Mouse (Mus musculus): ENCODE measurements around the gene Me3. TPM values are rescaled to one million over a fixed set of nuclear protein-coding genes. Genes with fewer than 3 reads are reported as not detected.

Me3 gene
- total and polyA plus RNA-seq, 2 experiments from 2014 or later, result 14.7 to 15.6 TPM

GRCm38 (mm10) chr7:89664197-89664596, 32.0 kb downstream of the Me3 start:
- H3K9ac ChIP-seq, result no peak overlapping the region
- WGBS, result 81% methylated on average over 5 of the region's 5 CpGs

GRCm38 (mm10) chr7:89666361-89666760, 34.2 kb downstream of the Me3 start:
- no peak for ATAC-seq
- Histone ChIP-seq H3K4me3 (ENCODE audit: low read depth, low read length) (no peak overlapping the region), H3K4me1 (ENCODE audit: insufficient read depth) (no peaks in the 10 kb centered on the region), H3K9me3 (ENCODE audit: low read length) (no peaks in the 10 kb centered on the region), H3K4me2 (ENCODE audit: low read depth) (no peak overlapping the region), H3K27ac (ENCODE audit: low read depth, low read length) (no peak overlapping the region), H3K36me3 (ENCODE audit: insufficient read depth) (no peaks in the 10 kb centered on the region), H3K27me3 (ENCODE audit: insufficient read depth, low read length) (no peaks in the 10 kb centered on the region), H3K9ac (no peak overlapping the region)
- 90% methylated on average over 3 of the region's 3 CpGs for WGBS
- no peak for DNase-seq
- TF ChIP-seq CTCF (IDR thresholded peaks at IDR 0.05; ENCODE audit: low read depth), result no peak

More at GRCm38 (mm10) chr7:89664197-89664596, 32.0 kb downstream of the Me3 start:
- H3K4me2 ChIP-seq (ENCODE audit: low read depth), result no peak overlapping the region
- no peaks in the 10 kb centered on the region for H3K36me3 ChIP-seq (ENCODE audit: insufficient read depth)
- H3K4me1 ChIP-seq (ENCODE audit: insufficient read depth), result no peaks in the 10 kb centered on the region
- H3K27ac ChIP-seq (ENCODE audit: low read depth, low read length), result no peak overlapping the region
- DNase-seq (no peak), ATAC-seq (no peak)
- H3K4me3 ChIP-seq (ENCODE audit: low read depth, low read length), result no peak overlapping the region
- H3K9me3 ChIP-seq (ENCODE audit: low read length), result no peaks in the 10 kb centered on the region
- no peaks in the 10 kb centered on the region for H3K27me3 ChIP-seq (ENCODE audit: insufficient read depth, low read length)
- TF ChIP-seq CTCF (IDR thresholded peaks at IDR 0.05; ENCODE audit: low read depth), result no peak

GRCm38 (mm10) chr7:89667570-89667969, 35.4 kb downstream of the Me3 start:
- Histone ChIP-seq H3K36me3 (ENCODE audit: insufficient read depth) (no peaks in the 10 kb centered on the region), H3K9me3 (ENCODE audit: low read length) (no peaks in the 10 kb centered on the region), H3K4me3 (ENCODE audit: low read depth, low read length) (no peak overlapping the region), H3K27me3 (ENCODE audit: insufficient read depth, low read length) (no peaks in the 10 kb centered on the region), H3K27ac (ENCODE audit: low read depth, low read length) (no peak overlapping the region), H3K4me2 (ENCODE audit: low read depth) (no peak overlapping the region), H3K4me1 (ENCODE audit: insufficient read depth) (no peaks in the 10 kb centered on the region), H3K9ac (no peak overlapping the region)
- DNase-seq (no peak), ATAC-seq (no peak)
- TF ChIP-seq CTCF (IDR thresholded peaks at IDR 0.05; ENCODE audit: low read depth), result no peak
- 93% methylated on average over 4 of the region's 4 CpGs for WGBS

- H3K4me2 ChIP-seq (ENCODE audit: low read depth), result no peak overlapping the region
- H3K27me3 ChIP-seq (ENCODE audit: insufficient read depth, low read length), result no peaks in the 10 kb centered on the region
- TF ChIP-seq CTCF (IDR thresholded peaks at IDR 0.05; ENCODE audit: low read depth), result no peak
- DNase-seq (no peak), ATAC-seq (no peak)
- no peak overlapping the region for H3K27ac ChIP-seq (ENCODE audit: low read depth, low read length)
- H3K4me3 ChIP-seq (ENCODE audit: low read depth, low read length), result no peak overlapping the region
- WGBS, result 39% methylated on average over 6 of the region's 6 CpGs
- no peaks in the 10 kb centered on the region for H3K4me1 ChIP-seq (ENCODE audit: insufficient read depth)
- no peaks in the 10 kb centered on the region for H3K36me3 ChIP-seq (ENCODE audit: insufficient read depth)
- H3K9me3 ChIP-seq (ENCODE audit: low read length), result no peaks in the 10 kb centered on the region
- H3K9ac ChIP-seq, result no peak overlapping the region
Measured at GRCm38 (mm10) chr7:89669461-89669860, 37.3 kb downstream of the Me3 start.

GRCm38 (mm10) chr7:89671104-89671831, 39.1 kb downstream of the Me3 start:
- Histone ChIP-seq H3K4me2 (ENCODE audit: low read depth) (no peak overlapping the region), H3K9ac (no peak overlapping the region), H3K9me3 (ENCODE audit: low read length) (no peaks in the 10 kb centered on the region), H3K36me3 (ENCODE audit: insufficient read depth) (no peaks in the 10 kb centered on the region), H3K4me3 (ENCODE audit: low read depth, low read length) (no peak overlapping the region), H3K27ac (ENCODE audit: low read depth, low read length) (no peak overlapping the region), H3K27me3 (ENCODE audit: insufficient read depth, low read length) (no peaks in the 10 kb centered on the region), H3K4me1 (ENCODE audit: insufficient read depth) (no peaks in the 10 kb centered on the region)
- 93% methylated on average over 6 of the region's 6 CpGs for WGBS
- DNase-seq (no peak), ATAC-seq (no peak)
- no peak for TF ChIP-seq CTCF (IDR thresholded peaks at IDR 0.05; ENCODE audit: low read depth)

GRCm38 (mm10) chr7:89676176-89676575, 44.0 kb downstream of the Me3 start:
- Histone ChIP-seq H3K9me3 (ENCODE audit: low read length) (no peaks in the 10 kb centered on the region), H3K4me3 (ENCODE audit: low read depth, low read length) (no peak overlapping the region), H3K4me1 (ENCODE audit: insufficient read depth) (0 out of 2 replicates have a peak, but pooled peaks cover 7% of the 10 kb centered on the region), H3K27ac (ENCODE audit: low read depth, low read length) (no peak overlapping the region), H3K27me3 (ENCODE audit: insufficient read depth, low read length) (no peaks in the 10 kb centered on the region), H3K9ac (no peak overlapping the region), H3K4me2 (ENCODE audit: low read depth) (no peak overlapping the region), H3K36me3 (ENCODE audit: insufficient read depth) (no peaks in the 10 kb centered on the region)
- DNase-seq (no peak), ATAC-seq (no peak)
- no peak for TF ChIP-seq CTCF (IDR thresholded peaks at IDR 0.05; ENCODE audit: low read depth)

GRCm38 (mm10) chr7:89677850-89678249, 45.7 kb downstream of the Me3 start:
- Histone ChIP-seq H3K4me1 (ENCODE audit: insufficient read depth) (0 out of 2 replicates have a peak, but pooled peaks cover 7% of the 10 kb centered on the region), H3K9ac (no peak overlapping the region), H3K9me3 (ENCODE audit: low read length) (no peaks in the 10 kb centered on the region), H3K27me3 (ENCODE audit: insufficient read depth, low read length) (no peaks in the 10 kb centered on the region), H3K4me3 (ENCODE audit: low read depth, low read length) (no peak overlapping the region), H3K36me3 (ENCODE audit: insufficient read depth) (no peaks in the 10 kb centered on the region), H3K27ac (ENCODE audit: low read depth, low read length) (no peak overlapping the region), H3K4me2 (ENCODE audit: low read depth) (no peak overlapping the region)
- DNase-seq (peak; percentile 13), ATAC-seq (peak; percentile 56; the same call in 1 of the 2 replicates)
- 32% methylated on average over 1 of the region's 1 CpGs for WGBS
- TF ChIP-seq CTCF (IDR thresholded peaks at IDR 0.05; ENCODE audit: low read depth), result no peak

Measured in forebrain, postnatal 0 days (tissue).